Mouse (Mus musculus): ENCODE data around the gene Actb. TPM values are rescaled to one million over a fixed set of nuclear protein-coding genes. Genes with fewer than 3 reads are reported as not detected.

The Actb gene
- total RNA-seq, 1 experiment from 2014 or later, result 8,865 TPM

Other genes starting within 250 kb of the Actb start
- gene Slc29a4, start 214.2 kb downstream of the Actb start, total RNA-seq (2017), result 0.35 and 1.5 TPM in 2 replicates
- 53.8 and 57.5 TPM in 2 replicates for gene Tnrc18, start 89.1 kb downstream of the Actb start, total RNA-seq (2017)
- gene Fbxl18, start 11.3 kb downstream of the Actb start, total RNA-seq (2017), result 5.9 and 8.2 TPM in 2 replicates
- gene Fscn1, start 53.6 kb upstream of the Actb start, total RNA-seq (2017), result not detected in 2 replicates
- 102 and 127 TPM in 2 replicates for gene Rnf216, start 206.2 kb upstream of the Actb start, total RNA-seq (2017)
- gene Olfr718-ps1, start 240.8 kb upstream of the Actb start, total RNA-seq (2017), result not detected in 2 replicates